Comparison of ENCODE assay signal across 12 mouse cellular contexts in the genomic region with DNA sequence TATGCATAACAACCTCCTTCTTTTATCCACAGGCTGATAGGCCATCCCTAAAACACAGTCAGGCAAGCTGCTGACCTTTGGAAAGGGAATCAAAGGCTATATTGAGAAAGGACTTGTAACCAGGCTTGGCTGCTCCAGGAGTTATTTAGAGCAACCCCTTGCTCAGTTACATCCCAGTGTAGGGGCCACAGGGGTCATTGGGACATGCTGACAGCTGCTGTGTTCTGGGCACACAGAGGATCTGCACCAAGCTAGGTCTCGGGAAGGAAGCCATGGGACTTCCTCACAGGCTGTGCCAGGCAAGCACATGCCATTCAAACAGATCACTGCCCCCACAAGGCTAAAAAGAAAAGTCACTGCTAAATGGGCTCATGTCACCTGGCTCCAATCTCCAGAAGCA. TPM values are rescaled to one million over a fixed set of nuclear protein-coding genes. Genes with fewer than 3 reads are reported as not detected.
DNase-seq lines count a peak whose midpoint lies in the region; ATAC-seq and TF ChIP-seq lines count a peak whose summit lies in the region.
"Had no signal": no experiment of that assay in that cellular context is flagged by ENCODE, and none has a peak within 500 bp of the region (broad histone marks: within the 10 kb centered on the region; RNA-seq: fewer than 3 reads in every experiment).

No protein-coding gene starts in this region.

- WGBS in forebrain, embryonic 11.5 days = 58% methylated on average over 1 of the region's 1 CpGs
- 62% methylated on average over 1 of the region's 1 CpGs for WGBS in forebrain, embryonic 14.5 days
- WGBS in liver, adult 2 months = 10% methylated on average over 1 of the region's 1 CpGs
- WGBS in liver, embryonic 11.5 days = 54% methylated on average over 1 of the region's 1 CpGs
- WGBS in hindbrain, embryonic 11.5 days = 33% methylated on average over 1 of the region's 1 CpGs

- TF ChIP-seq CTCF in liver, adult 2 months (IDR thresholded peaks at IDR 0.05; ENCODE audit: low read depth, low read length) = 0 out of 2 replicates have a peak, but pooled peaks have one; percentile 8

- no peak overlapping the region for H3K9ac ChIP-seq in forebrain, embryonic 11.5 days (ENCODE audit: low read length)
- H3K9ac ChIP-seq in forebrain, embryonic 14.5 days (ENCODE audit: low read length) = no peak overlapping the region
- H3K9ac ChIP-seq in liver, adult 2 months (ENCODE audit: low read depth, low read length) = no peak overlapping the region
- no peak overlapping the region for H3K9ac ChIP-seq in liver, embryonic 11.5 days (ENCODE audit: low read depth, low read length)
- H3K9ac ChIP-seq in hindbrain, embryonic 11.5 days (ENCODE audit: low read depth, low read length) = no peak overlapping the region
- H3K9ac ChIP-seq: limb, embryonic 15.5 days had no signal

- no peaks in the 10 kb centered on the region for H3K79me2 ChIP-seq in liver, adult 2 months (ENCODE audit: control insufficient read depth, insufficient read depth, low read length)

- H3K27me3 ChIP-seq in forebrain, embryonic 11.5 days (ENCODE audit: control insufficient read depth, insufficient read depth, low read length) = no peaks in the 10 kb centered on the region
- H3K27me3 ChIP-seq in forebrain, embryonic 14.5 days (replicated peaks; ENCODE audit: control insufficient read depth, insufficient read depth, low read length) = no peaks in the 10 kb centered on the region
- no peaks in the 10 kb centered on the region for H3K27me3 ChIP-seq in liver, adult 2 months (ENCODE audit: control insufficient read depth, insufficient read depth, low read length)
- H3K27me3 ChIP-seq in liver, embryonic 11.5 days (replicated peaks; ENCODE audit: control insufficient read depth, insufficient read depth, low read length) = no peaks in the 10 kb centered on the region
- H3K27me3 ChIP-seq in hindbrain, embryonic 11.5 days (ENCODE audit: control insufficient read depth, insufficient read depth, low read length) = no peaks in the 10 kb centered on the region
- H3K27me3 ChIP-seq: limb, embryonic 15.5 days had no signal

- no peak overlapping the region for H3K4me2 ChIP-seq in forebrain, embryonic 11.5 days (ENCODE audit: low read depth, low read length, severe bottlenecking)
- no peak overlapping the region for H3K4me2 ChIP-seq in forebrain, embryonic 14.5 days (ENCODE audit: low read length)
- no peak overlapping the region for H3K4me2 ChIP-seq in liver, embryonic 11.5 days
- H3K4me2 ChIP-seq in hindbrain, embryonic 11.5 days (replicated peaks; ENCODE audit: low read depth, low read length) = no peak overlapping the region
- H3K4me2 ChIP-seq: limb, embryonic 15.5 days had no signal

- H3K36me3 ChIP-seq in forebrain, embryonic 11.5 days (ENCODE audit: control insufficient read depth, insufficient read depth, low read length) = no peaks in the 10 kb centered on the region
- no peaks in the 10 kb centered on the region for H3K36me3 ChIP-seq in forebrain, embryonic 14.5 days (ENCODE audit: control insufficient read depth, insufficient read depth, low read length)
- H3K36me3 ChIP-seq in liver, adult 2 months (ENCODE audit: control insufficient read depth, insufficient read depth, low read length) = no peaks in the 10 kb centered on the region
- H3K36me3 ChIP-seq in liver, embryonic 11.5 days (ENCODE audit: control insufficient read depth, insufficient read depth, low read length) = no peaks in the 10 kb centered on the region
- no peaks in the 10 kb centered on the region for H3K36me3 ChIP-seq in hindbrain, embryonic 11.5 days (ENCODE audit: control insufficient read depth, insufficient read depth, low read length)
- H3K36me3 ChIP-seq: limb, embryonic 15.5 days had no signal

- ATAC-seq in forebrain, embryonic 11.5 days (replicated peaks; ENCODE audit: low FRiP score) = no peak
- no peak for ATAC-seq in forebrain, embryonic 14.5 days
- ATAC-seq in liver, embryonic 11.5 days (replicated peaks; ENCODE audit: low FRiP score) = no peak
- no peak for ATAC-seq in hindbrain, embryonic 11.5 days (ENCODE audit: low FRiP score)

- no peak overlapping the region for H3K4me3 ChIP-seq in forebrain, embryonic 11.5 days (ENCODE audit: low read depth, low read length)
- H3K4me3 ChIP-seq in forebrain, embryonic 14.5 days (ENCODE audit: low read depth, low read length) = no peak overlapping the region
- no peak overlapping the region for H3K4me3 ChIP-seq in liver, adult 2 months (ENCODE audit: insufficient read depth, low read depth, low read length)
- no peak overlapping the region for H3K4me3 ChIP-seq in liver, embryonic 11.5 days (ENCODE audit: low read depth, low read length)
- H3K4me3 ChIP-seq in hindbrain, embryonic 11.5 days (ENCODE audit: low read depth, low read length) = no peak overlapping the region
- H3K4me3 ChIP-seq: left cerebral cortex, adult 2 months; limb, embryonic 15.5 days had no signal

- DNase-seq in forebrain, embryonic 11.5 days (ENCODE audit: low spot score) = peak; percentile 31
- DNase-seq in forebrain, embryonic 14.5 days (ENCODE audit: low spot score) = no peak
- DNase-seq in liver, adult 2 months (ENCODE audit: extremely low read depth, low read depth, low spot score) = peak; percentile 100
- DNase-seq in liver, embryonic 11.5 days (ENCODE audit: low spot score) = no peak
- peak; percentile 73 to 74 for DNase-seq in heart, adult 9 months (ENCODE audit: low spot score in 2 of 2)
- peak; percentile 96 for DNase-seq in skeletal muscle tissue, adult 2 months (ENCODE audit: low read depth, low spot score)
- DNase-seq in neural tube, embryonic 10.5 days (ENCODE audit: extremely low spot score, low spot score) = no peak
- no peak for DNase-seq in hindbrain, embryonic 11.5 days (ENCODE audit: low spot score)
- DNase-seq: thymus, adult 18-20 months had no signal

- no peaks in the 10 kb centered on the region for H3K4me1 ChIP-seq in forebrain, embryonic 11.5 days (replicated peaks; ENCODE audit: control insufficient read depth, insufficient read depth, low read length)
- H3K4me1 ChIP-seq in forebrain, embryonic 14.5 days (ENCODE audit: control insufficient read depth, insufficient read depth, low read length) = no peaks in the 10 kb centered on the region
- H3K4me1 ChIP-seq in liver, adult 2 months (ENCODE audit: control insufficient read depth, insufficient read depth, low read length) = peaks cover 23% of the 10 kb centered on the region
- peaks cover 15% of the 10 kb centered on the region for H3K4me1 ChIP-seq in liver, embryonic 11.5 days (replicated peaks; ENCODE audit: control insufficient read depth, insufficient read depth, low read length)
- no peaks in the 10 kb centered on the region for H3K4me1 ChIP-seq in hindbrain, embryonic 11.5 days (replicated peaks; ENCODE audit: control insufficient read depth, insufficient read depth, low read length)
- H3K4me1 ChIP-seq: limb, embryonic 15.5 days had no signal

- H3K9me3 ChIP-seq in forebrain, embryonic 11.5 days (ENCODE audit: control insufficient read depth, low read length) = no peaks in the 10 kb centered on the region
- no peaks in the 10 kb centered on the region for H3K9me3 ChIP-seq in forebrain, embryonic 14.5 days (replicated peaks; ENCODE audit: control insufficient read depth, low read length)
- H3K9me3 ChIP-seq in liver, embryonic 11.5 days (ENCODE audit: control insufficient read depth, low read length) = no peaks in the 10 kb centered on the region
- H3K9me3 ChIP-seq in hindbrain, embryonic 11.5 days (ENCODE audit: control insufficient read depth, low read length) = no peaks in the 10 kb centered on the region
- H3K9me3 ChIP-seq: limb, embryonic 15.5 days had no signal

- no peak for TF ChIP-seq POLR2A in liver, adult 2 months (IDR thresholded peaks at IDR 0.05; ENCODE audit: extremely low read depth, insufficient read depth, low read length)

- no peak overlapping the region for H3K27ac ChIP-seq in forebrain, embryonic 11.5 days (ENCODE audit: low read depth, low read length)
- H3K27ac ChIP-seq in forebrain, embryonic 14.5 days (ENCODE audit: low read depth, low read length) = no peak overlapping the region
- 0 out of 2 replicates have a peak overlapping the region, but pooled peaks have one; percentile 2 for H3K27ac ChIP-seq in liver, adult 2 months (replicated peaks; ENCODE audit: insufficient read depth, low read depth, low read length)
- no peak overlapping the region for H3K27ac ChIP-seq in liver, embryonic 11.5 days (ENCODE audit: low read depth, low read length)
- H3K27ac ChIP-seq in hindbrain, embryonic 11.5 days (ENCODE audit: low read depth, low read length) = no peak overlapping the region
- H3K27ac ChIP-seq: left cerebral cortex, adult 2 months; limb, embryonic 15.5 days; macrophage had no signal

RNA-seq across cellular contexts. Expression of a gene that starts 14.5 kb away (rescaled TPM):
- 142 and 146 TPM in 2 replicates for polyA plus RNA-seq in forebrain, embryonic 11.5 days (2014; fragmentation: Nextera tagmentation; extraction: Ambion mirVana)
- 148 and 158 TPM in 2 replicates for polyA plus RNA-seq in forebrain, embryonic 14.5 days (2014; fragmentation: Nextera tagmentation; extraction: Ambion mirVana)
- total RNA-seq in liver, adult 2 months (2014; rRNA removed) = 41.1 and 57.2 TPM in 2 replicates
- polyA plus RNA-seq in liver, adult 2 months (2012; rRNA removed) = 19.5 and 21.5 TPM in 2 replicates
- 116 and 130 TPM in 2 replicates for polyA plus RNA-seq in liver, embryonic 11.5 days (2014; fragmentation: Nextera tagmentation; extraction: Ambion mirVana)
- polyA plus RNA-seq in hindbrain, embryonic 11.5 days (2014; fragmentation: Nextera tagmentation; extraction: Ambion mirVana) = 128 and 138 TPM in 2 replicates

RNA-seq across cellular contexts. Expression of a gene that starts 22.2 kb away (rescaled TPM):
- 1,299 and 1,307 TPM in 2 replicates for polyA plus RNA-seq in forebrain, embryonic 11.5 days (2014; fragmentation: Nextera tagmentation; extraction: Ambion mirVana)
- polyA plus RNA-seq in forebrain, embryonic 14.5 days (2014; fragmentation: Nextera tagmentation; extraction: Ambion mirVana) = 808 and 818 TPM in 2 replicates
- total RNA-seq in liver, adult 2 months (2014; rRNA removed) = 271 and 286 TPM in 2 replicates
- polyA plus RNA-seq in liver, adult 2 months (2012; rRNA removed) = 165 and 177 TPM in 2 replicates
- 1,371 and 1,468 TPM in 2 replicates for polyA plus RNA-seq in liver, embryonic 11.5 days (2014; fragmentation: Nextera tagmentation; extraction: Ambion mirVana)
- polyA plus RNA-seq in hindbrain, embryonic 11.5 days (2014; fragmentation: Nextera tagmentation; extraction: Ambion mirVana) = 1,125 and 1,154 TPM in 2 replicates

RNA-seq across cellular contexts. Expression of a gene that starts 34.5 kb away (rescaled TPM):
- polyA plus RNA-seq in forebrain, embryonic 11.5 days (2014; fragmentation: Nextera tagmentation; extraction: Ambion mirVana) = 64.0 and 73.8 TPM in 2 replicates
- 34.1 and 37.8 TPM in 2 replicates for polyA plus RNA-seq in forebrain, embryonic 14.5 days (2014; fragmentation: Nextera tagmentation; extraction: Ambion mirVana)
- 18.6 and 22.8 TPM in 2 replicates for total RNA-seq in liver, adult 2 months (2014; rRNA removed)
- 5.6 and 6.8 TPM in 2 replicates for polyA plus RNA-seq in liver, adult 2 months (2012; rRNA removed)
- 84.8 and 89.0 TPM in 2 replicates for polyA plus RNA-seq in liver, embryonic 11.5 days (2014; fragmentation: Nextera tagmentation; extraction: Ambion mirVana)
- polyA plus RNA-seq in hindbrain, embryonic 11.5 days (2014; fragmentation: Nextera tagmentation; extraction: Ambion mirVana) = 57.7 and 61.7 TPM in 2 replicates

RNA-seq across cellular contexts. Expression of a gene that starts 37.5 kb away (rescaled TPM):
- 2.7 and 5.0 TPM in 2 replicates for polyA plus RNA-seq in forebrain, embryonic 11.5 days (2014; fragmentation: Nextera tagmentation; extraction: Ambion mirVana)
- 1.2 and 2.4 TPM in 2 replicates for polyA plus RNA-seq in forebrain, embryonic 14.5 days (2014; fragmentation: Nextera tagmentation; extraction: Ambion mirVana)
- 1.0 and 1.1 TPM in 2 replicates for total RNA-seq in liver, adult 2 months (2014; rRNA removed)
- polyA plus RNA-seq in liver, adult 2 months (2012; rRNA removed) = 0.51 and 0.98 TPM in 2 replicates
- polyA plus RNA-seq in liver, embryonic 11.5 days (2014; fragmentation: Nextera tagmentation; extraction: Ambion mirVana) = 5.6 and 7.8 TPM in 2 replicates
- polyA plus RNA-seq in hindbrain, embryonic 11.5 days (2014; fragmentation: Nextera tagmentation; extraction: Ambion mirVana) = 3.2 and 3.8 TPM in 2 replicates

RNA-seq across cellular contexts. Expression of a gene that starts 40.6 kb away (rescaled TPM):
- 56.9 and 59.0 TPM in 2 replicates for polyA plus RNA-seq in forebrain, embryonic 11.5 days (2014; fragmentation: Nextera tagmentation; extraction: Ambion mirVana)
- polyA plus RNA-seq in forebrain, embryonic 14.5 days (2014; fragmentation: Nextera tagmentation; extraction: Ambion mirVana) = 56.0 and 58.2 TPM in 2 replicates
- total RNA-seq in liver, adult 2 months (2014; rRNA removed) = 6.5 and 7.9 TPM in 2 replicates
- polyA plus RNA-seq in liver, adult 2 months (2012; rRNA removed) = 6.3 and 9.6 TPM in 2 replicates
- 41.7 and 42.7 TPM in 2 replicates for polyA plus RNA-seq in liver, embryonic 11.5 days (2014; fragmentation: Nextera tagmentation; extraction: Ambion mirVana)
- polyA plus RNA-seq in hindbrain, embryonic 11.5 days (2014; fragmentation: Nextera tagmentation; extraction: Ambion mirVana) = 50.7 and 52.3 TPM in 2 replicates

Comparison
In these comparisons a context has a peak if more than half of its experiments do, and no peak if none do; other contexts are left out.
1. DNase-seq: peak in forebrain, embryonic 11.5 days (single experiment), liver, adult 2 months (single experiment), heart, adult 9 months (2 of 2) and skeletal muscle tissue, adult 2 months (single experiment); none in forebrain, embryonic 14.5 days (single experiment), liver, embryonic 11.5 days (single experiment), neural tube, embryonic 10.5 days (single experiment) and hindbrain, embryonic 11.5 days (single experiment).